Mouse (Mus musculus): Measurements from ENCODE around the gene Grsf1. TPM values are rescaled to one million over a fixed set of nuclear protein-coding genes. Genes with fewer than 3 reads are reported as not detected.
A peak's percentile ranks its signal among the peaks of the same experiment; 100 is the strongest.

The Grsf1 gene
- polyA plus RNA-seq, 1 experiment from 2014 or later = 53.8 TPM

GRCm38 (mm10) chr5:88690681-88691505, 14.9 kb upstream of the Grsf1 start:
- Histone ChIP-seq H3K4me2 (no peak overlapping the region), H3K9ac (ENCODE audit: low read depth, low read length) (no peak overlapping the region), H3K27ac (ENCODE audit: low read depth, low read length) (no peak overlapping the region), H3K4me1 (replicated peaks; ENCODE audit: control insufficient read depth, insufficient read depth, low read length) (no peaks in the 10 kb centered on the region), H3K4me3 (ENCODE audit: low read depth, low read length) (no peak overlapping the region), H3K27me3 (replicated peaks; ENCODE audit: control insufficient read depth, insufficient read depth, low read length) (peaks cover 3% of the 10 kb centered on the region), H3K36me3 (ENCODE audit: control insufficient read depth, insufficient read depth, low read length) (no peaks in the 10 kb centered on the region), H3K9me3 (ENCODE audit: control insufficient read depth, low read length) (no peaks in the 10 kb centered on the region)
- ATAC-seq (replicated peaks; ENCODE audit: low FRiP score) (no peak), DNase-seq (ENCODE audit: low spot score) (no peak)
- 70% methylated on average over 10 of the region's 10 CpGs for WGBS

- ATAC-seq (replicated peaks; ENCODE audit: low FRiP score) = no peak
- Histone ChIP-seq H3K27me3 (replicated peaks; ENCODE audit: control insufficient read depth, insufficient read depth, low read length) (peaks cover 14% of the 10 kb centered on the region), H3K9me3 (ENCODE audit: control insufficient read depth, low read length) (no peaks in the 10 kb centered on the region), H3K27ac (ENCODE audit: low read depth, low read length) (no peak overlapping the region), H3K4me1 (replicated peaks; ENCODE audit: control insufficient read depth, insufficient read depth, low read length) (no peaks in the 10 kb centered on the region), H3K4me3 (ENCODE audit: low read depth, low read length) (no peak overlapping the region), H3K4me2 (no peak overlapping the region), H3K36me3 (ENCODE audit: control insufficient read depth, insufficient read depth, low read length) (no peaks in the 10 kb centered on the region), H3K9ac (ENCODE audit: low read depth, low read length) (no peak overlapping the region)
- WGBS = 69% methylated on average over 3 of the region's 3 CpGs
- no peak for DNase-seq (ENCODE audit: low spot score)
These were observed 13.4 kb upstream of the Grsf1 start for GRCm38 (mm10) chr5:88689279-88689938.

DNA sequence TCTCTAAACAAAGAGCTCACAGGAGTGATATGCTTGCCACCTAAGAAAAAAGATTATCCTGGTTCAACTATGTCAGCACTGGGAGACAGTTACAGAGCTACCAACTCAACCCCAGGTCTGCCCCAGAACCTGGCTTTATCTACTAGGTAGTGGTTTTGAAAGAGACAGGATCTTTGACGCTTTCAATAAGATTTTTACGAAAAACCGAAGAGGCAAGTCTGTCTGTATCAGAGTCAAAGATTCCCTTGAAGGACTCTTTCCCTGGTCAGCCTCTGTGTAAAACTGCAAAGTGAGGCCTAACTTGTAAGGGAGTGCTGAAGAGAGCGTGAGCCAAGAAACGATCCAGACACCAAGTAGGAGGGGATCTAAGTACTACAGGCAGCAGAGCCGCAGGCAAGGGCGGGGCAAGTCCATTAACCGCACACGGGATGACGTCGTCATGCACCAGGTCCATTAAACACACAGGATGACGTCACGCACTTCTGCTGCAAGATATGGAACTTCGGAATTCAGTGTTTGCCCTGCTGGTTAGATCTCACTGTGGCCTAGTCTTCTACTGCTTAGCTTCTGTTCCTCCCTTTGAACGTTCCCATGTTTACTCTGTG, 12.7 kb upstream of the Grsf1 start:
- Histone ChIP-seq H3K9me3 (ENCODE audit: control insufficient read depth, low read length) (no peaks in the 10 kb centered on the region), H3K36me3 (ENCODE audit: control insufficient read depth, insufficient read depth, low read length) (no peaks in the 10 kb centered on the region), H3K27ac (ENCODE audit: low read depth, low read length) (no peak overlapping the region), H3K9ac (ENCODE audit: low read depth, low read length) (no peak overlapping the region), H3K27me3 (replicated peaks; ENCODE audit: control insufficient read depth, insufficient read depth, low read length) (peaks cover 14% of the 10 kb centered on the region), H3K4me2 (no peak overlapping the region), H3K4me1 (replicated peaks; ENCODE audit: control insufficient read depth, insufficient read depth, low read length) (no peaks in the 10 kb centered on the region), H3K4me3 (ENCODE audit: low read depth, low read length) (no peak overlapping the region)
- no peak for DNase-seq (ENCODE audit: low spot score)
- ATAC-seq (replicated peaks; ENCODE audit: low FRiP score) = peak; percentile 22; the same call in 1 of the 2 replicates
- 66% methylated on average over 15 of the region's 15 CpGs for WGBS

DNA sequence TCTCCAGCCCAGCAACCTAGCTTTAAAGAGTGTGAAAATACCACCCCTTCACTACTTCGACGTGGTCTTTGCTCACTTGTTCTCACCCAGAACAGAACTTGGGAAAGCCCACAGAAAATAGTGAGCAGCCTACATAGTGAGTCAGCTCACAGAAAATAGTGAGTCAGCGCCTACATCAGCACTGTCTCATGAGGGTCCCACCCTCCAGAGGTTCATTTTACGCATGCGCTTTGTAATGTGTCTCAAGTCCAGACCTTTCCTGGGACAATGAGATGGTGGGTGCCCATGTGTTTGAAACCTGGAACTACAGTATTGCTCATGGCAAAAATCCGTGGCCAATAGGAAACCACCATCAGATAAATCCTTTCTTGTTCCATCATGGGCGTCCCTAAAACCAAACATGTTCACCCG, 12.0 kb upstream of the Grsf1 start:
- DNase-seq (ENCODE audit: low spot score) = no peak
- no peak overlapping the region for H3K27ac ChIP-seq (ENCODE audit: low read depth, low read length)
- H3K4me2 ChIP-seq = no peak overlapping the region
- H3K27me3 ChIP-seq (replicated peaks; ENCODE audit: control insufficient read depth, insufficient read depth, low read length) = peaks cover 14% of the 10 kb centered on the region
- H3K9ac ChIP-seq (ENCODE audit: low read depth, low read length) = no peak overlapping the region
- H3K9me3 ChIP-seq (ENCODE audit: control insufficient read depth, low read length) = no peaks in the 10 kb centered on the region
- H3K4me1 ChIP-seq (replicated peaks; ENCODE audit: control insufficient read depth, insufficient read depth, low read length) = no peaks in the 10 kb centered on the region
- ATAC-seq (replicated peaks; ENCODE audit: low FRiP score) = no peak
- no peak overlapping the region for H3K4me3 ChIP-seq (ENCODE audit: low read depth, low read length)
- H3K36me3 ChIP-seq (ENCODE audit: control insufficient read depth, insufficient read depth, low read length) = no peaks in the 10 kb centered on the region
- 67% methylated on average over 8 of the region's 8 CpGs for WGBS

GRCm38 (mm10) chr5:88685745-88686299, 9.9 kb upstream of the Grsf1 start:
- no peak overlapping the region for H3K4me2 ChIP-seq
- H3K4me3 ChIP-seq (ENCODE audit: low read depth, low read length) = no peak overlapping the region
- no peak overlapping the region for H3K27ac ChIP-seq (ENCODE audit: low read depth, low read length)
- no peaks in the 10 kb centered on the region for H3K4me1 ChIP-seq (replicated peaks; ENCODE audit: control insufficient read depth, insufficient read depth, low read length)
- no peak for DNase-seq (ENCODE audit: low spot score)
- peak; percentile 57 for ATAC-seq (replicated peaks; ENCODE audit: low FRiP score)
- peaks cover 14% of the 10 kb centered on the region for H3K27me3 ChIP-seq (replicated peaks; ENCODE audit: control insufficient read depth, insufficient read depth, low read length)
- H3K9ac ChIP-seq (ENCODE audit: low read depth, low read length) = no peak overlapping the region
- H3K9me3 ChIP-seq (ENCODE audit: control insufficient read depth, low read length) = no peaks in the 10 kb centered on the region
- WGBS = 48% methylated on average over 6 of the region's 6 CpGs
- H3K36me3 ChIP-seq (ENCODE audit: control insufficient read depth, insufficient read depth, low read length) = no peaks in the 10 kb centered on the region

- Histone ChIP-seq H3K4me1 (replicated peaks; ENCODE audit: control insufficient read depth, insufficient read depth, low read length) (no peaks in the 10 kb centered on the region), H3K27ac (ENCODE audit: low read depth, low read length) (no peak overlapping the region), H3K4me3 (ENCODE audit: low read depth, low read length) (no peak overlapping the region), H3K36me3 (ENCODE audit: control insufficient read depth, insufficient read depth, low read length) (no peaks in the 10 kb centered on the region), H3K9ac (ENCODE audit: low read depth, low read length) (no peak overlapping the region), H3K27me3 (replicated peaks; ENCODE audit: control insufficient read depth, insufficient read depth, low read length) (peaks cover 14% of the 10 kb centered on the region), H3K9me3 (ENCODE audit: control insufficient read depth, low read length) (no peaks in the 10 kb centered on the region), H3K4me2 (no peak overlapping the region)
- 18% methylated on average over 6 of the region's 6 CpGs for whole genome bisulfite sequencing
- ATAC-seq (replicated peaks; ENCODE audit: low FRiP score) = no peak
- DNase-seq (ENCODE audit: low spot score) = no peak
These were observed 9.3 kb upstream of the Grsf1 start for GRCm38 (mm10) chr5:88685306-88685705.

DNA sequence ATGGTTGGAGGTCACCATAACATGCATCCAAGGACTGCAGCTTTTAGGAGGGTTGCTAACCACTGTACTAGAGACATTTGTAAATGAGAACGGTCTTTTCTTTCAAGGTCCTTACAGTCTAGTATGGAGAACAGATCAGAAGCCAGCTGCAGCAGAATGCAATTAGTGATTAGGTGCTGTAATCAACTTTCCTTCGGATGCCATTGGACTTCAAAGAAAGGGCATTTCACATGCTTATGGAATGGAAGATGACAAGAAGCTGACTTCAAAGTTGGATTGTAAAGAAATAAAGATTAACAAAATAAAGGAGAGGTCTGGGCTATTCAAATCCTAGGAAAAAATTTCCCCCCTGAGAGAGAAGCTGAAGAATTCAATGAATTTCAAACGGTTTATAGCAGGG, 8.3 kb upstream of the Grsf1 start:
- Histone ChIP-seq H3K4me2 (no peak overlapping the region), H3K4me3 (ENCODE audit: low read depth, low read length) (no peak overlapping the region), H3K36me3 (ENCODE audit: control insufficient read depth, insufficient read depth, low read length) (no peaks in the 10 kb centered on the region), H3K4me1 (replicated peaks; ENCODE audit: control insufficient read depth, insufficient read depth, low read length) (peaks cover 3% of the 10 kb centered on the region), H3K27ac (ENCODE audit: low read depth, low read length) (no peak overlapping the region), H3K9me3 (ENCODE audit: control insufficient read depth, low read length) (no peaks in the 10 kb centered on the region), H3K9ac (ENCODE audit: low read depth, low read length) (no peak overlapping the region), H3K27me3 (replicated peaks; ENCODE audit: control insufficient read depth, insufficient read depth, low read length) (peaks cover 14% of the 10 kb centered on the region)
- ATAC-seq (replicated peaks; ENCODE audit: low FRiP score) (no peak), DNase-seq (ENCODE audit: low spot score) (no peak)
- WGBS = 24% methylated on average over 3 of the region's 3 CpGs

- Histone ChIP-seq H3K4me1 (replicated peaks; ENCODE audit: control insufficient read depth, insufficient read depth, low read length) (peaks cover 7% of the 10 kb centered on the region), H3K27me3 (replicated peaks; ENCODE audit: control insufficient read depth, insufficient read depth, low read length) (peaks cover 14% of the 10 kb centered on the region), H3K9ac (ENCODE audit: low read depth, low read length) (no peak overlapping the region), H3K9me3 (ENCODE audit: control insufficient read depth, low read length) (no peaks in the 10 kb centered on the region), H3K4me2 (no peak overlapping the region), H3K36me3 (ENCODE audit: control insufficient read depth, insufficient read depth, low read length) (no peaks in the 10 kb centered on the region), H3K4me3 (ENCODE audit: low read depth, low read length) (no peak overlapping the region), H3K27ac (ENCODE audit: low read depth, low read length) (no peak overlapping the region)
- WGBS = 72% methylated on average over 9 of the region's 9 CpGs
- ATAC-seq (replicated peaks; ENCODE audit: low FRiP score) (no peak), DNase-seq (ENCODE audit: low spot score) (no peak)
These were observed 7.7 kb upstream of the Grsf1 start for GRCm38 (mm10) chr5:88683706-88684105.
